In genomic region chr17:13656065-13656464, GRCm38 (mm10) we compare ENCODE assay signal across 11 mouse cellular contexts.
DNase-seq lines count a peak whose midpoint lies in the region; ATAC-seq and TF ChIP-seq lines count a peak whose summit lies in the region.
"Had no signal": no experiment of that assay in that cellular context is flagged by ENCODE, and none has a peak within 500 bp of the region (broad histone marks: within the 10 kb centered on the region; RNA-seq: fewer than 3 reads in every experiment).

No protein-coding gene starts in this region.

- 39% methylated on average over 3 of the region's 3 CpGs for WGBS in heart, embryonic 12.5 days
- 26% methylated on average over 3 of the region's 3 CpGs for WGBS in forebrain, postnatal 0 days
- whole genome bisulfite sequencing in midbrain, embryonic 10.5 days = 12% methylated on average over 3 of the region's 3 CpGs

- ATAC-seq in heart, embryonic 12.5 days (ENCODE audit: insufficient number of reproducible peaks, low FRiP score) = no peak
- ATAC-seq in forebrain, postnatal 0 days = no peak
- ATAC-seq: CD4-positive, CD25-positive, alpha-beta regulatory T cell, adult 4 months had no signal

- DNase-seq in heart, postnatal 10 days = no peak
- peak; percentile 30 for DNase-seq in MN1 (ENCODE audit: low spot score)
- DNase-seq in forebrain, postnatal 0 days = no peak
- DNase-seq in midbrain, embryonic 10.5 days (ENCODE audit: low spot score) = no peak
- DNase-seq in layer of hippocampus, adult 18-20 months (ENCODE audit: low spot score in 2 of 2) = no peak
- DNase-seq in layer of hippocampus, adult 11-12 months (ENCODE audit: low spot score) = no peak
- no peak for DNase-seq in Muller cell, postnatal 12 days (ENCODE audit: inconsistent ontology term)
- DNase-seq: gastrocnemius, postnatal 14 days had no signal

- TF ChIP-seq CTCF in forebrain, postnatal 0 days (IDR thresholded peaks at IDR 0.05; ENCODE audit: low read depth) = no peak

- no peak overlapping the region for H3K9ac ChIP-seq in heart, embryonic 12.5 days
- no peak overlapping the region for H3K9ac ChIP-seq in forebrain, postnatal 0 days
- H3K9ac ChIP-seq: limb, embryonic 15.5 days had no signal

- peak overlapping the region; percentile 63 for H3K4me2 ChIP-seq in heart, embryonic 12.5 days
- peak overlapping the region; percentile 27 for H3K4me2 ChIP-seq in forebrain, postnatal 0 days (ENCODE audit: low read depth)

- no peaks in the 10 kb centered on the region for H3K9me3 ChIP-seq in heart, embryonic 12.5 days (replicated peaks)
- H3K9me3 ChIP-seq in forebrain, postnatal 0 days (ENCODE audit: low read length) = no peaks in the 10 kb centered on the region
- no peaks in the 10 kb centered on the region for H3K9me3 ChIP-seq in midbrain, embryonic 10.5 days (replicated peaks)
- H3K9me3 ChIP-seq: limb, embryonic 15.5 days had no signal

- H3K27me3 ChIP-seq in heart, embryonic 12.5 days (replicated peaks) = no peaks in the 10 kb centered on the region
- no peaks in the 10 kb centered on the region for H3K27me3 ChIP-seq in forebrain, postnatal 0 days (ENCODE audit: insufficient read depth, low read length)
- H3K27me3 ChIP-seq in midbrain, embryonic 10.5 days (ENCODE audit: low read depth, poor library complexity, severe bottlenecking) = no peaks in the 10 kb centered on the region
- H3K27me3 ChIP-seq: limb, embryonic 15.5 days had no signal

- no peaks in the 10 kb centered on the region for H3K36me3 ChIP-seq in heart, embryonic 12.5 days
- H3K36me3 ChIP-seq in forebrain, postnatal 0 days (ENCODE audit: insufficient read depth) = no peaks in the 10 kb centered on the region
- no peaks in the 10 kb centered on the region for H3K36me3 ChIP-seq in midbrain, embryonic 10.5 days
- H3K36me3 ChIP-seq: limb, embryonic 15.5 days had no signal

- peaks cover 45% of the 10 kb centered on the region for H3K4me1 ChIP-seq in heart, embryonic 12.5 days (replicated peaks)
- H3K4me1 ChIP-seq in forebrain, postnatal 0 days (ENCODE audit: insufficient read depth) = peaks cover 8% of the 10 kb centered on the region; the same call in 1 of the 2 replicates
- H3K4me1 ChIP-seq in midbrain, embryonic 10.5 days = peaks cover 46% of the 10 kb centered on the region

- H3K27ac ChIP-seq in heart, embryonic 12.5 days (ENCODE audit: poor library complexity, severe bottlenecking) = 0 out of 2 replicates have a peak overlapping the region, but pooled peaks have one; percentile 30
- no peak overlapping the region for H3K27ac ChIP-seq in forebrain, postnatal 0 days (ENCODE audit: low read depth, low read length)
- H3K27ac ChIP-seq in midbrain, embryonic 10.5 days (replicated peaks) = peak overlapping the region; percentile 84
- H3K27ac ChIP-seq: limb, embryonic 15.5 days had no signal

- H3K4me3 ChIP-seq in heart, embryonic 12.5 days = peak overlapping the region; percentile 30; the same call in 1 of the 2 replicates
- no peak overlapping the region for H3K4me3 ChIP-seq in forebrain, postnatal 0 days (ENCODE audit: low read depth, low read length)
- peak overlapping the region; percentile 35 for H3K4me3 ChIP-seq in midbrain, embryonic 10.5 days
- H3K4me3 ChIP-seq: limb, embryonic 15.5 days had no signal

- intact Hi-C loops in heart, postnatal 10 days (cut with DNase I) = no loop called here
